Mouse (Mus musculus): ENCODE results near the gene Zfhx3. TPM values are rescaled to one million over a fixed set of nuclear protein-coding genes. Genes with fewer than 3 reads are reported as not detected.

The Zfhx3 gene
- polyA plus RNA-seq, 1 experiment from 2014 or later, result 60.2 TPM

- Histone ChIP-seq H3K9me3 (no peaks in the 10 kb centered on the region), H3K4me2 (no peak overlapping the region), H3K4me3 (no peak overlapping the region), H3K27ac (no peak overlapping the region), H3K27me3 (replicated peaks) (no peaks in the 10 kb centered on the region), H3K4me1 (no peaks in the 10 kb centered on the region), H3K9ac (no peak overlapping the region), H3K36me3 (replicated peaks) (no peaks in the 10 kb centered on the region)
- no peak for ATAC-seq (replicated peaks)
- WGBS, result 57% methylated on average over 11 of the region's 11 CpGs
Measured at GRCm38 (mm10) chr8:108553808-108554577, 611.5 kb downstream of the Zfhx3 start.

GRCm38 (mm10) chr8:108554578-108555245 lies 612.3 kb downstream of the Zfhx3 start:
- ATAC-seq (replicated peaks), result no peak
- no peaks in the 10 kb centered on the region for H3K4me1 ChIP-seq
- 77% methylated on average over 12 of the region's 12 CpGs for WGBS

GRCm38 (mm10) chr8:108563420-108563819 lies 621.0 kb downstream of the Zfhx3 start:
- Histone ChIP-seq H3K27me3 (replicated peaks) (no peaks in the 10 kb centered on the region), H3K36me3 (replicated peaks) (no peaks in the 10 kb centered on the region), H3K27ac (no peak overlapping the region), H3K4me3 (no peak overlapping the region), H3K9me3 (no peaks in the 10 kb centered on the region; the same call in 1 of the 2 replicates), H3K9ac (no peak overlapping the region), H3K4me2 (no peak overlapping the region), H3K4me1 (0 out of 2 replicates have a peak, but pooled peaks cover 4% of the 10 kb centered on the region)
- no peak for ATAC-seq (replicated peaks)
- WGBS, result 59% methylated on average over 6 of the region's 6 CpGs

More at GRCm38 (mm10) chr8:108554578-108555245, 612.3 kb downstream of the Zfhx3 start:
- Histone ChIP-seq H3K36me3 (replicated peaks) (no peaks in the 10 kb centered on the region), H3K27me3 (replicated peaks) (no peaks in the 10 kb centered on the region), H3K27ac (no peak overlapping the region), H3K4me3 (no peak overlapping the region), H3K4me2 (no peak overlapping the region), H3K9ac (no peak overlapping the region), H3K9me3 (no peaks in the 10 kb centered on the region; the same call in 1 of the 2 replicates)

- H3K27ac ChIP-seq, result no peak overlapping the region
- 75% methylated on average over 7 of the region's 7 CpGs for WGBS
- H3K36me3 ChIP-seq (replicated peaks), result no peaks in the 10 kb centered on the region
- H3K9me3 ChIP-seq, result no peaks in the 10 kb centered on the region; the same call in 1 of the 2 replicates
- no peak overlapping the region for H3K4me2 ChIP-seq
- H3K9ac ChIP-seq, result no peak overlapping the region
- 0 out of 2 replicates have a peak, but pooled peaks cover 4% of the 10 kb centered on the region for H3K4me1 ChIP-seq
- H3K4me3 ChIP-seq, result no peak overlapping the region
- H3K27me3 ChIP-seq (replicated peaks), result no peaks in the 10 kb centered on the region
- no peak for ATAC-seq (replicated peaks)
Measured at GRCm38 (mm10) chr8:108563934-108564564, 621.6 kb downstream of the Zfhx3 start.

- 0 out of 2 replicates have a peak, but pooled peaks cover 4% of the 10 kb centered on the region for H3K4me1 ChIP-seq
- no peaks in the 10 kb centered on the region for H3K27me3 ChIP-seq (replicated peaks)
- ATAC-seq (replicated peaks), result no peak
- H3K4me2 ChIP-seq, result no peak overlapping the region
- H3K4me3 ChIP-seq, result no peak overlapping the region
- H3K27ac ChIP-seq, result no peak overlapping the region
- no peaks in the 10 kb centered on the region for H3K36me3 ChIP-seq (replicated peaks)
- 59% methylated on average over 12 of the region's 12 CpGs for WGBS
- H3K9ac ChIP-seq, result no peak overlapping the region
- H3K9me3 ChIP-seq, result no peaks in the 10 kb centered on the region
Measured at GRCm38 (mm10) chr8:108566035-108566434, 623.6 kb downstream of the Zfhx3 start.

- Histone ChIP-seq H3K27ac (no peak overlapping the region), H3K27me3 (replicated peaks) (no peaks in the 10 kb centered on the region), H3K4me1 (peaks cover 13% of the 10 kb centered on the region), H3K4me2 (no peak overlapping the region), H3K9me3 (no peaks in the 10 kb centered on the region), H3K9ac (no peak overlapping the region), H3K36me3 (replicated peaks) (no peaks in the 10 kb centered on the region), H3K4me3 (no peak overlapping the region)
- no peak for ATAC-seq (replicated peaks)
- 81% methylated on average over 5 of the region's 5 CpGs for WGBS
Measured at GRCm38 (mm10) chr8:108573295-108574017, 631.0 kb downstream of the Zfhx3 start.

- no peak overlapping the region for H3K4me2 ChIP-seq
- 40% methylated on average over 7 of the region's 7 CpGs for WGBS
- H3K4me1 ChIP-seq, result peaks cover 19% of the 10 kb centered on the region
- H3K27me3 ChIP-seq (replicated peaks), result no peaks in the 10 kb centered on the region
- no peak for ATAC-seq (replicated peaks)
- H3K9me3 ChIP-seq, result no peaks in the 10 kb centered on the region
- no peaks in the 10 kb centered on the region for H3K36me3 ChIP-seq (replicated peaks)
- H3K27ac ChIP-seq, result no peak overlapping the region
- H3K9ac ChIP-seq, result no peak overlapping the region
- H3K4me3 ChIP-seq, result no peak overlapping the region
Measured at GRCm38 (mm10) chr8:108574101-108574500, 631.7 kb downstream of the Zfhx3 start.

GRCm38 (mm10) chr8:108577571-108577970 lies 635.1 kb downstream of the Zfhx3 start:
- 28% methylated on average over 7 of the region's 7 CpGs for WGBS
- Histone ChIP-seq H3K27me3 (replicated peaks) (no peaks in the 10 kb centered on the region), H3K4me2 (no peak overlapping the region), H3K9ac (no peak overlapping the region), H3K27ac (no peak overlapping the region; the same call in 1 of the 2 replicates), H3K9me3 (no peaks in the 10 kb centered on the region), H3K4me3 (no peak overlapping the region), H3K36me3 (replicated peaks) (no peaks in the 10 kb centered on the region), H3K4me1 (peaks cover 19% of the 10 kb centered on the region)
- no peak for ATAC-seq (replicated peaks)

GRCm38 (mm10) chr8:108578388-108578787 lies 635.9 kb downstream of the Zfhx3 start:
- no peaks in the 10 kb centered on the region for H3K9me3 ChIP-seq
- peaks cover 19% of the 10 kb centered on the region for H3K4me1 ChIP-seq
- no peaks in the 10 kb centered on the region for H3K36me3 ChIP-seq (replicated peaks)
- peak; percentile 76 for ATAC-seq (replicated peaks)
- no peak overlapping the region for H3K4me2 ChIP-seq
- no peak overlapping the region for H3K9ac ChIP-seq
- WGBS, result 34% methylated on average over 10 of the region's 10 CpGs
- no peak overlapping the region for H3K4me3 ChIP-seq
- peak overlapping the region; percentile 34 for H3K27ac ChIP-seq
- no peaks in the 10 kb centered on the region for H3K27me3 ChIP-seq (replicated peaks)

GRCm38 (mm10) chr8:108579808-108580207 lies 637.4 kb downstream of the Zfhx3 start:
- no peak for ATAC-seq (replicated peaks)
- no peak overlapping the region for H3K9ac ChIP-seq
- H3K9me3 ChIP-seq, result no peaks in the 10 kb centered on the region
- no peaks in the 10 kb centered on the region for H3K36me3 ChIP-seq (replicated peaks)
- no peak overlapping the region for H3K4me2 ChIP-seq
- H3K27me3 ChIP-seq (replicated peaks), result no peaks in the 10 kb centered on the region
- WGBS, result 63% methylated on average over 9 of the region's 9 CpGs
- no peak overlapping the region for H3K4me3 ChIP-seq
- peaks cover 19% of the 10 kb centered on the region for H3K4me1 ChIP-seq
- no peak overlapping the region for H3K27ac ChIP-seq

GRCm38 (mm10) chr8:108580364-108580763 lies 637.9 kb downstream of the Zfhx3 start:
- no peak overlapping the region for H3K9ac ChIP-seq
- H3K36me3 ChIP-seq (replicated peaks), result no peaks in the 10 kb centered on the region
- H3K4me3 ChIP-seq, result no peak overlapping the region
- H3K4me2 ChIP-seq, result no peak overlapping the region
- H3K27ac ChIP-seq, result no peak overlapping the region
- peaks cover 19% of the 10 kb centered on the region for H3K4me1 ChIP-seq
- H3K9me3 ChIP-seq, result no peaks in the 10 kb centered on the region
- no peaks in the 10 kb centered on the region for H3K27me3 ChIP-seq (replicated peaks)
- no peak for ATAC-seq (replicated peaks)
- WGBS, result 92% methylated on average over 5 of the region's 5 CpGs

- WGBS, result 63% methylated on average over 6 of the region's 6 CpGs
- no peak for ATAC-seq (replicated peaks)
- H3K27ac ChIP-seq, result no peak overlapping the region
- no peaks in the 10 kb centered on the region for H3K27me3 ChIP-seq (replicated peaks)
- no peak overlapping the region for H3K9ac ChIP-seq
- no peak overlapping the region for H3K4me3 ChIP-seq
- H3K36me3 ChIP-seq (replicated peaks), result no peaks in the 10 kb centered on the region
- H3K4me2 ChIP-seq, result no peak overlapping the region
- no peaks in the 10 kb centered on the region for H3K9me3 ChIP-seq
- peaks cover 19% of the 10 kb centered on the region for H3K4me1 ChIP-seq
Measured at GRCm38 (mm10) chr8:108581557-108581956, 639.1 kb downstream of the Zfhx3 start.

All from midbrain, embryonic 15.5 days (tissue).